Mouse (Mus musculus) ovary, adult 18-20 months (tissue): ENCODE results near the gene Satl1.
A peak's percentile ranks its signal among the peaks of the same experiment; 100 is the strongest.
"Not testable (repeated sequence)": the region's sequence is repeated elsewhere in the genome, so short reads cannot be mapped to it uniquely, and the experiment has no call there.

Source experiments
- DNase-seq: peaks from one replicate; pipeline ENCODE4 v3.0.0; 2022; ENCODE audit warnings: low spot score, mixed read lengths

Gene Satl1

DNA sequence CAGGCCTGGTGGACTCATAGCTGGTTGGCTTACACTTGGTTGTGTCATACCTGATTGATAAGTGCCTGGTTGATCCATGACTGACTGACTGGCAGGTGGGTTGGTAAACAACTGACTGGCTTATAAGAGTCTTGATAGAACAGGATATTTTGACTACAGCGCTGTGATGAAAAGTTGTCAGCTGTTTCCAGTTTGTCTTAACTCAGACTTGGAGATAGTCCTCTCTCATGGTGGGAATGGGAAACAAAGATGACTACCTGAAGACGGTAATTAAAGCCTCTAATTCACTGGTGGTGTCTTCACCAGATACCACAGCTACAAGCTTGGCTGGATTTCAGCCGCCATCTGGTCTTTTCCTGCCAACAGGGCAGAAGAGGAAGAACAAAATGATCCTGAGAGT lies at the start of gene Satl1:
TSS of gene Satl1 (minus strand) at position 101 of the 400 bp plus-strand sequence.
- DNase-seq: no peak

DNA sequence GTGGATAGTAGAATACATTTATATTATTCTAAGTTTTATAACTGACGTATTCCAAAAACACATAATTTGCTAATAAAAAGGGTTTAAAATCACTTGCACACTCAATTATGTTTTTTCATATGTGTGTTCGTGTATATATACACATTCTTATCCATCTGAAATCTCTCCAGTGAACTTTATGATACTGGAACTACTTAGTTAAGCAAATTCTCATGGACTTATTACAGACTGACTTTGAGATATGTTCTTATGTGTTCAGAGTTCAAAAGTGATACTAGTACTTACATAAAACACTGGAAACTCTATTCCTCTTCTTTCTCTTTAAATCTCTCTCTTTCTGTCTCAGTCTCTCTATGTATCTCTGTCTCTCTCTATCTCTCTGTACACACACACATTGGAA lies 31.5 kb upstream of the Satl1 start:
- DNase-seq: no peak

DNA sequence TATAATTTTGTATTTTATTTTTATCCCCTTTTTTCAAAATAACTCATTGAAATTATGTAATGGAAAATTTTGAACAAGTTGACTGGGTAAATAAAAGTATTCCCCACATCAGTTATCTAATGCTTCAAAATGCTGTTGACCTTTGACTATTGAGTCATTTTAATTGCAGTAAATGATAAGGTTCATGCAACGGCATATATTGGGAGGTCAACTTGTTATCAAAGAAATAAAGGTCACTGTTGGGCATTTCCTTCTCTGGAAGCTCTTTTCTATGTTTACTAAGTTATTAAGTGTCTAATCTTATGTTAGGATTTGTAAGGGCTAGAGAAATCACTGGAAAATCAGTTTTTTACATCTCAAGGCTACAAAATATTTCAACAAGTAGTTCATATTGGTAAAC lies 31.0 kb upstream of the Satl1 start:
- no peak for DNase-seq

DNA sequence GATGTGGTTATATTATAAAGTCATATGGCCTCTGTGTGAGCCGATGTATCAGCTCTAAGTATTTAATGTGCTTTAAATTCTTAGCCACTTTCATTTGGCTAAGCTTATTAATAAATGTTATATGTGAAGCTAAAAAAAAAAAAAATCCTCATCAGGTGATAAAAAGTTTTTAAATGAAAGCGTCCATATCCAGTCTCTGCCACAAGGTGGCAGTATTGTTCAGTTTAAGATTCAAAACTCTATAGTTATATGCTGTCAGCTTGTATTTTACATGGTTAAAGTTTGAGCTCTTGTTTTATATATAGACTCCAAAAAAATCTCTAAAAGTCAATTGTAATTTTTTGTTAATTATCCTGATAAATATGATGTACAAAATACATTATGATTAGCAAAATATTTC lies 16.4 kb upstream of the Satl1 start:
- not testable (repeated sequence) for DNase-seq

DNA sequence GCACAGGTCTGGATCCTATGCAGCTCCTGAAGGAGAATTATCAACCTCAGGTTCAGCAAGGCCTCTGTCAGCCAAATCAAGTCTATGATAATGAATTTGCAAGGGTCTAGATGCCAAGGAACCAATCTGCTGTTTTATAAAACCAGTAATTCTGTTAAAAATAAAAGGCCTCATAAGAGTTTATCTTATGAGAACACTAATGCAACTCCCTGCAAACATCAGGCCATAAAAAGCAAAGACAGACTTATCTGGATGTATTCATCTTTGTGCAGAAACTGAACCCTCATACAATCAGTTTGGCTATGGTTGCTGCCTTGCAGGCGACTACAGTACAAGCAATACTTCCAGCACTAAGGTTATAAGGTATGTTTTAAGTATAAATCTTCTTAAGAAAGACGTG lies 5.7 kb upstream of the Satl1 start:
- DNase-seq: no peak

DNA sequence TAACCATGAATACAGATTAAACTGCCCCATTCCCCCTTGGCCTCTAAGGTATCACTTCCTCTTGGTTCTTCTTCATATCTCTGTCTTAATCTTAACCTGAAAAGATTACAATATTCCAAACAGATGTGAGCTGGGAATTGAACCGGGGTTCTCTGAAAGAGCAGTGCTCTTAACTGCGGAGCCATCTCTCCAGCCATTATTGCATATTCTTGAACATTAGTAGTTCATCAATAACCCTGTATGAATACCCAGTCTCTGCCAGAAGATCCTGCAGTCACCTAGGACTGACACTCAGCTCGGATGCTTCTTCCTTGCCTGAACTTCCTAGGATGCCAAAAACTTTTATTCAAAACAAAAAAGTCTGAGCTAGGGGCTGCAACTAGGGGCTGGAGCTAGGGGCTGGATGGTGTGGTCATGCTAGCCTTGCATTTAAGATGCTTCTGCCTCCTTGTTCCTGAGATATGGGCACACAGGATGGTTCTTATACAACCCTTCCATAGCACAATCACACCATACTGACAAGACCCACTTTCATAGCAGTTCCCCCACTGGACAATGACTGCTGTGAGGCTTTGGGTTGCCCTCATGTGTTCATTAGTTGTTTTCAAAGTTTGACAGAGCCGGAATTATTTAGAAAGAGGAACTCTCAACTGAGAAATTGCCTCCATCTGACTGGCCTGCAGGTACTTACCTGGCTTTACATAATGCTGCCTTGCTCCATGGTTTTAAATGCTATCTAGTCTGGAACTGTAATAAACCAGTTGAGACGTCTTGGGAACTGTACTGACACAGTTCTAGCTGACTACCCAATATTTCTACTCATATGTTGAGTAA lies 35.8 kb downstream of the Satl1 start:
- DNase-seq: peak; percentile 31

DNA sequence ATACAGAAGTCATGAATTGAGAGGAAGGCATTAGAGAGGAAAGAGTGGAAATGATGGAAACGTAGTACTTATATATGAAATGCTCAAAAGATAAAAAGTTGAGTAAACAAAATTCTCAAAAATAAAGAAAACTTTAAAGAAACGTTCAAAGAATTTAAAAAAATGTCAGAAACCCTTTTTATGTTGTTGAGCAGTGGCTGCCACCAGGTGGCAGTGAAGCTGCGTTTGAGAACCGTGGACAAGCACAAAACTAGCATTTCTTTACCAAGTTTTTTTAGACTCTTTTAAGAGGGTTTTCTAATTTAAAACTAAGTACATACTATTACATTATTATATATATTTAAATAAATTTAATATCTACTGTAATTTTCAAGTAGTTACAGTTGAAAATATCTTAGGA lies 38.2 kb downstream of the Satl1 start:
- DNase-seq: no peak

DNA sequence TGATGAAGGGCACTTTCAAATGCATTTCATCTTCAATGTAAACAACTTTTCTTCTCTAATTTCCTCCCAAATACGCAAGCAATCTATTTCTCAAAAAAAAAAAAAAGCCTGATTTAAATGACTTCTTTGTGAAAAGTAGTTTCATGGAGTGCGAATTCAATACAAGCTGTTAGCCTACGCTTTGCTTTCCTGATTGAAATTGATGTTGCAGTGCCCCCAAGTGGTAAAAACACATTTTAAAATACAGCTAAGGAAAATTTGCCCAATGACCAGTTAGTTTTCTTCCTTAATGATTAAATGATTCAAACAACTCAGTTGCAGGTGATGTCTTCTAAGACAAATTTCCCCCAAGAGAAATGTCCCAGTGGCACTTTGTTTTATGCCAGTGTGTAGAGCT lies 58.2 kb downstream of the Satl1 start:
- no peak for DNase-seq

DNA sequence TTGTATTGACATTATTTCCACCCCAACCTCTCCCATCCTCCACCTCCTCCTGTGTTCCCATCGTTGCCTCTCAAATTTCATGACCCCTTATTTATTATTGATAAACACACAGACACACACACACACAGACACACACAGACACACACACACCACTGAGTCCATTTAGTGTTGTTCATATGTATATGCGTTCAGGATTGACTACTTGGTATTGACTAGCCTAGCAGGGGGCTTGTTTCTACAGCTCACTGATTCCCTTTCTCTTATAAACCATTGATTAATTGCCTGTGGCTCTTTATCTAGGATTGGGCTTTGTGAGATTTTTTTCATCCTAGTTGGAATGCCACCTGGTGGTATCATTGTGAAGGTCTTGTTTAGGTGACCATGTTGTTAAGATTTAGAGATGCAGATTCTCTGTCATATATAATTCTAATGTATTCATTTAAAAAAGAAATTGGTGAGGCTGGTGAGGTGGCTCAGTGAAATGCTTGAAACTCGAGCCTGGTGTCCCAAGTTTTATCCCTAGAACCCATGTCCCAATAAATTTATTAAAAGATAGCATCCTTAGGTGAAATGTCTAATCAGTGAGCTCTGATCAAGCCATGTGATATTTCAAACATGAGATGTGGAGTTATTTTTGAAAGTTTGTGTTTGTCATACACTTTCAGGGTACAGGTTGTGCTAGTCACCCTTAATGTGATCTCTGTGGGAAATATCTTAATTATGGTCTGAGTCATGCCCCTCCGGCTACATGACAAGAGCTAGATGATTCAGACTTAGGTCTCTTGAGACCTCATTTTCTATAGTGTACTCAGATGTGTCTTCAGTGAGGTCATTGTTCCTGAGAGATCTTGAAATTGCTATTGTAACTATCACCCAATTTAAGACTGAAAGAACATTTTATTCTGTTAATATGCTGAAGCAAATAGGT lies 58.8 kb downstream of the Satl1 start:
- DNase-seq: no peak

DNA sequence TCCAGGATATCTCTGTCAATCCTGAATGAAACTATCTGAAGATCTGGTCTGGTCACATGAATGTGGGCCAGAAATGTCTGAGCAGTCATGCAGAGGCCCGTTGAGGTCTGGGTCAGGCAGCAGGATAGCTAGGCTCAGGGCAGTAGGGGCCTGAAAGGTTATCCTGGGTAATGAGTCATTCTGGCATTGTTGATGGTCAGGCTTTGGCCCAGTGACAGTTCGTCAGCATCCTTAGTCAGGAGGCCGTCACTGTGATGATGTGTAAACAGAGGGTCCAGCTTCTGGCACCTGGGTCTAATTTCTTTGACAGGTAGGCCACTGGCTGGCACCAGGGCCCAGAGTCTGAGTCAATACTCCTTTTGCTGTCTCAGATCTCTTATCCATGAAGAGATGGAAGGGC lies 67.1 kb downstream of the Satl1 start:
- DNase-seq: no peak
